15 mouse cellular contexts compared by ENCODE assay signal in the genomic region with DNA sequence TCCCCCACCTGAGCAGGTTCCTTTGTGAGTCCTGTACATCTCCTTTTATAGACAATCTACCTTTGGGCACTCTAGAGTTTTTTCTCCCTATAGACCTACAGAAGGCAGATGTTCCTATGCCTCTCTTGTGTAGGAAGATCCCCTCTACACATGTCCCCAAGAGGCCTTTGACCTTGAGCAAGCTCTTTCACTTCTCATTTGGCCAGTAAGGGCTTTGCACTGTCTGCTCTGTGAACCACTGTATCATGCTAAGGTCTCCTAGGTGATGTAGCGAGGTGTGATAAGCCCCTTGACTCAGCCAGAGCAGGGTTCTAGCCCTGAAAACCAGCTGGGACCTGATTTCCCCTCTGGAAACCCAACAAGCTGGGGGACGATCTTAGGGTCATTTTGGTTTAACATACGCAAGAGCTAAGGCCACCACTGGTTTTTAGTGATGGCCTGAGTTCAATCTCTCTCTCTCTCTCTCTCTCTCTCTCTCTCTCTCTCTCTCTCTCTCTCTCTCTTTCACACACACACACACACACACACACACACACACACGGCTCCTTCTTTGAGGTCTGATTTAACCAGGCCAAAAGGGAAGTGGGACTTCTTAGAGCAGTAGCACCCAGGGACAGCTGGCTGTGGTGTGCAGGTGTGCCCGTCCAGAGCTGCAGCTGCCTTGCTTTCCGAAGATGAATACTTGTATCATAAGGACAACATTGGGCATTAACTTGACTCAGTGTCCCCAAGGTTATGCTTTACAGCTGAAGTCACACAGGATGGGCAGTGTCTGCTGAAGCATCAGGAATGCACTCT.
A peak's percentile ranks its signal among the peaks of the same experiment; 100 is the strongest.
DNase-seq lines count a peak whose midpoint lies in the region; ATAC-seq and TF ChIP-seq lines count a peak whose summit lies in the region.
"Had no signal": no experiment of that assay in that cellular context is flagged by ENCODE, and none has a peak within 500 bp of the region (broad histone marks: within the 10 kb centered on the region; RNA-seq: fewer than 3 reads in every experiment).

No protein-coding gene starts in this region.

- H3K4me1 ChIP-seq in liver, embryonic 14.5 days (replicated peaks; ENCODE audit: control insufficient read depth in 2 of 2, insufficient read depth in 2 of 2, low read length in 1 of 2) = peaks cover 55 to 71% of the 10 kb centered on the region in 2 experiments
- H3K4me1 ChIP-seq: forebrain, embryonic 13.5 days; neural tube, embryonic 15.5 days had no signal

- no peak for DNase-seq in layer of hippocampus, adult 2 months (ENCODE audit: low spot score in 2 of 2)
- no peak for DNase-seq in layer of hippocampus, adult 11-12 months (ENCODE audit: low spot score)
- no peak for DNase-seq in liver, embryonic 14.5 days (ENCODE audit: low read depth in 3 of 3, low spot score in 3 of 3)
- DNase-seq in spleen, postnatal 36 days (ENCODE audit: low spot score in 2 of 2) = peak; percentile 69 to 70
- peak; percentile 35 for DNase-seq in thymus, postnatal 4 days
- no peak for DNase-seq in adipocyte (ENCODE audit: low spot score)
- no peak for DNase-seq in c-Kit-positive CD71-positive TER-119-positive erythroid progenitor cells, embryonic 14.5 days (ENCODE audit: low spot score)
- no peak for DNase-seq in layer of hippocampus, adult 8-10 months (ENCODE audit: low spot score in 2 of 2)
- DNase-seq: adrenal gland, adult 2 months; cerebellum, postnatal 10 days; right cerebral cortex, postnatal 4 days had no signal

- H3K27me3 ChIP-seq in liver, embryonic 14.5 days (ENCODE audit: control insufficient read depth, insufficient read depth, low read length) = no peaks in the 10 kb centered on the region
- H3K27me3 ChIP-seq: embryonic facial prominence, embryonic 12.5 days; forebrain, embryonic 13.5 days; limb, embryonic 15.5 days; neural tube, embryonic 15.5 days had no signal

- H3K36me3 ChIP-seq in liver, embryonic 14.5 days (replicated peaks; ENCODE audit: control insufficient read depth, insufficient read depth, low read depth) = no peaks in the 10 kb centered on the region
- H3K36me3 ChIP-seq: embryonic facial prominence, embryonic 12.5 days; limb, embryonic 15.5 days; neural tube, embryonic 15.5 days had no signal

- peak overlapping the region; percentile 55; the same call in 1 of the 2 replicates for H3K27ac ChIP-seq in layer of hippocampus, adult 2 months
- H3K27ac ChIP-seq in liver, embryonic 14.5 days = peak overlapping the region; percentile 100
- H3K27ac ChIP-seq: embryonic facial prominence, embryonic 12.5 days; forebrain, embryonic 13.5 days had no signal

- WGBS in liver, embryonic 14.5 days (ENCODE audit: insufficient replicate concordance) = 63% methylated on average over 6 of the region's 6 CpGs

- peak overlapping the region; percentile 74; the same call in 1 of the 2 replicates for H3K4me2 ChIP-seq in liver, embryonic 14.5 days (ENCODE audit: low read depth)
- H3K4me2 ChIP-seq: embryonic facial prominence, embryonic 12.5 days; forebrain, embryonic 13.5 days; limb, embryonic 15.5 days; neural tube, embryonic 15.5 days had no signal

- TF ChIP-seq CTCF in layer of hippocampus, adult 2 months (conservative IDR thresholded peaks at IDR 0.05) = no peak
- TF ChIP-seq CTCF in liver, embryonic 14.5 days (IDR thresholded peaks at IDR 0.05; ENCODE audit: low read depth) = no peak

- H3K9ac ChIP-seq in liver, embryonic 14.5 days (replicated peaks) = peak overlapping the region; percentile 80
- H3K9ac ChIP-seq: embryonic facial prominence, embryonic 12.5 days; forebrain, embryonic 13.5 days; limb, embryonic 15.5 days; neural tube, embryonic 15.5 days had no signal

- H3K9me3 ChIP-seq in liver, embryonic 14.5 days (ENCODE audit: control insufficient read depth, low read length) = no peaks in the 10 kb centered on the region
- H3K9me3 ChIP-seq: embryonic facial prominence, embryonic 12.5 days; forebrain, embryonic 13.5 days; limb, embryonic 15.5 days; neural tube, embryonic 15.5 days had no signal

- ATAC-seq in liver, embryonic 14.5 days (ENCODE audit: insufficient read depth) = no peak
- ATAC-seq: forebrain, embryonic 13.5 days had no signal

- H3K4me3 ChIP-seq in layer of hippocampus, adult 2 months = no peak overlapping the region
- H3K4me3 ChIP-seq in liver, embryonic 14.5 days (ENCODE audit: insufficient read depth in 1 of 2, low read depth in 2 of 2, low read length in 2 of 2) = no peak overlapping the region
- H3K4me3 ChIP-seq: embryonic facial prominence, embryonic 12.5 days; forebrain, embryonic 13.5 days; limb, embryonic 15.5 days; neural tube, embryonic 15.5 days had no signal

- TF ChIP-seq EP300 in liver, embryonic 14.5 days (IDR thresholded peaks at IDR 0.05; ENCODE audit: low read depth) = no peak

Comparison
In these comparisons a context has a peak if more than half of its experiments do, and no peak if none do; other contexts are left out.
1. DNase-seq: peak in spleen, postnatal 36 days (2 of 2) and thymus, postnatal 4 days (single experiment); none in layer of hippocampus, adult 2 months (0 of 2), layer of hippocampus, adult 11-12 months (single experiment), liver, embryonic 14.5 days (0 of 3), adipocyte (single experiment), c-Kit-positive CD71-positive TER-119-positive erythroid progenitor cells, embryonic 14.5 days (single experiment) and layer of hippocampus, adult 8-10 months (0 of 2).